Comparison of ENCODE assay signal across 23 mouse cellular contexts in the genomic region with DNA sequence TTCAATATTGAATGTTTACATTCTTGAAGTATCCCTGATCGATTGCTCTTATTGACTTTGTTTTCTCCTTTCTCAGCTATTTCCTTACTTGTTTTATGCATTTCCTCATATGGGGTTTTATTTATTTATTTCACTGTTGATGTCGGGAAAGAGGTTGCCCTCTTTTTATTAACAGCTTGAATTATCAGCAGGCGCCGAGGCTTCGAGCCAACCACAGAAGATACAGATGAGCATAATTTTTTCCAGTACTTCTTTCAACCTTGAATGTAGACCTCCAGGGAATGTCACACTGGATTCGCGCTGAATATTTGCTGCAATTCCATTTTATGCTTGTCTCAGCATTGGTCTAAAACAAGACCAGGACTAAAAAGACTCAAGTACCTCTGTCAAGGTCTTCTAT.
DNase-seq lines count a peak whose midpoint lies in the region; ATAC-seq and TF ChIP-seq lines count a peak whose summit lies in the region.
"Had no signal": no experiment of that assay in that cellular context is flagged by ENCODE, and none has a peak within 500 bp of the region (broad histone marks: within the 10 kb centered on the region; RNA-seq: fewer than 3 reads in every experiment).

No protein-coding gene starts in this region.

- H3K27me3 ChIP-seq in lung, embryonic 16.5 days (ENCODE audit: control insufficient read depth, insufficient read depth, low read depth, low read length) = no peaks in the 10 kb centered on the region
- no peaks in the 10 kb centered on the region for H3K27me3 ChIP-seq in intestine, postnatal 0 days (replicated peaks; ENCODE audit: control insufficient read depth, insufficient read depth, low read length)
- H3K27me3 ChIP-seq: heart, embryonic 13.5 days; hindbrain, embryonic 12.5 days; kidney, embryonic 15.5 days; liver, embryonic 13.5 days; midbrain, embryonic 15.5 days; neural tube, embryonic 13.5 days had no signal

- no peak overlapping the region for H3K4me2 ChIP-seq in lung, embryonic 16.5 days (ENCODE audit: low read depth, low read length)
- no peak overlapping the region for H3K4me2 ChIP-seq in intestine, postnatal 0 days (replicated peaks; ENCODE audit: low read depth)
- H3K4me2 ChIP-seq: heart, embryonic 13.5 days; hindbrain, embryonic 12.5 days; kidney, embryonic 15.5 days; liver, embryonic 13.5 days; midbrain, embryonic 15.5 days; neural tube, embryonic 13.5 days had no signal

- TF ChIP-seq CTCF in intestine, postnatal 0 days (IDR thresholded peaks at IDR 0.05; ENCODE audit: low read depth) = no peak

- no peak for DNase-seq in lung, adult 18-20 months
- peak; percentile 82 for DNase-seq in cerebellum, adult 11-12 months
- DNase-seq in cerebellum, postnatal 10 days = peak; percentile 74 to 88
- DNase-seq in gastrocnemius, postnatal 4 days (ENCODE audit: low spot score in 2 of 2) = no peak
- no peak for DNase-seq in right cerebral cortex, postnatal 25 days
- DNase-seq: forebrain, postnatal 0 days; gastrocnemius, postnatal 25 days; heart, adult 2 months; heart, postnatal 14 days; kidney, adult 11 months; kidney, postnatal 36 days; liver, embryonic 13.5 days; right cerebral cortex, adult 18-20 months had no signal

- no peaks in the 10 kb centered on the region for H3K4me1 ChIP-seq in lung, embryonic 16.5 days (replicated peaks; ENCODE audit: control insufficient read depth, insufficient read depth, low read length)
- no peaks in the 10 kb centered on the region for H3K4me1 ChIP-seq in intestine, postnatal 0 days (replicated peaks; ENCODE audit: control insufficient read depth, insufficient read depth, low read length)
- H3K4me1 ChIP-seq: heart, embryonic 13.5 days; hindbrain, embryonic 12.5 days; kidney, embryonic 15.5 days; liver, embryonic 13.5 days; midbrain, embryonic 15.5 days; neural tube, embryonic 13.5 days had no signal

- no peaks in the 10 kb centered on the region for H3K36me3 ChIP-seq in lung, embryonic 16.5 days (ENCODE audit: control insufficient read depth, insufficient read depth, low read length)
- H3K36me3 ChIP-seq in intestine, postnatal 0 days (ENCODE audit: control insufficient read depth, insufficient read depth) = no peaks in the 10 kb centered on the region
- H3K36me3 ChIP-seq: heart, embryonic 13.5 days; hindbrain, embryonic 12.5 days; kidney, embryonic 15.5 days; liver, embryonic 13.5 days; midbrain, embryonic 15.5 days; neural tube, embryonic 13.5 days had no signal

- H3K4me3 ChIP-seq in lung, embryonic 16.5 days (ENCODE audit: low read length) = no peak overlapping the region
- H3K4me3 ChIP-seq in intestine, postnatal 0 days (ENCODE audit: low read depth, low read length) = no peak overlapping the region
- H3K4me3 ChIP-seq: heart, adult 2 months; heart, embryonic 13.5 days; hindbrain, embryonic 12.5 days; kidney, embryonic 15.5 days; liver, embryonic 13.5 days; midbrain, embryonic 15.5 days; neural tube, embryonic 13.5 days had no signal

- 48% methylated on average over 7 of the region's 7 CpGs for WGBS in lung, embryonic 16.5 days
- 64% methylated on average over 7 of the region's 7 CpGs for WGBS in intestine, postnatal 0 days

- H3K9ac ChIP-seq in lung, embryonic 16.5 days (ENCODE audit: low read length) = no peak overlapping the region
- H3K9ac ChIP-seq in intestine, postnatal 0 days (ENCODE audit: low read depth, low read length) = no peak overlapping the region
- H3K9ac ChIP-seq: forebrain, postnatal 0 days; heart, embryonic 13.5 days; hindbrain, embryonic 12.5 days; kidney, embryonic 15.5 days; liver, embryonic 13.5 days; midbrain, embryonic 15.5 days; neural tube, embryonic 13.5 days had no signal

- peak; percentile 43; the same call in 1 of the 2 replicates for ATAC-seq in lung, embryonic 16.5 days (ENCODE audit: low read depth)
- no peak for ATAC-seq in intestine, postnatal 0 days
- ATAC-seq: CD4-positive, CD25-positive, alpha-beta regulatory T cell, adult 4 months; forebrain, postnatal 0 days; midbrain, embryonic 15.5 days had no signal

- H3K9me3 ChIP-seq in lung, embryonic 16.5 days (ENCODE audit: control insufficient read depth, low read length) = no peaks in the 10 kb centered on the region
- H3K9me3 ChIP-seq in intestine, postnatal 0 days (ENCODE audit: control insufficient read depth) = no peaks in the 10 kb centered on the region
- H3K9me3 ChIP-seq: heart, embryonic 13.5 days; hindbrain, embryonic 12.5 days; kidney, embryonic 15.5 days; liver, embryonic 13.5 days; midbrain, embryonic 15.5 days; neural tube, embryonic 13.5 days had no signal

- no peak overlapping the region for H3K27ac ChIP-seq in lung, embryonic 16.5 days (ENCODE audit: low read length)
- no peak overlapping the region for H3K27ac ChIP-seq in intestine, postnatal 0 days (ENCODE audit: low read depth, low read length)
- H3K27ac ChIP-seq: heart, adult 2 months; heart, embryonic 13.5 days; hindbrain, embryonic 12.5 days; kidney, embryonic 15.5 days; liver, embryonic 13.5 days; macrophage; midbrain, embryonic 15.5 days; neural tube, embryonic 13.5 days; stomach, postnatal 0 days had no signal

Comparison
In these comparisons a context has a peak if more than half of its experiments do, and no peak if none do; other contexts are left out.
1. DNase-seq: peak in cerebellum, adult 11-12 months (single experiment) and cerebellum, postnatal 10 days (2 of 2); none in lung, adult 18-20 months (0 of 2), gastrocnemius, postnatal 4 days (0 of 2) and right cerebral cortex, postnatal 25 days (single experiment).